In the genomic region with DNA sequence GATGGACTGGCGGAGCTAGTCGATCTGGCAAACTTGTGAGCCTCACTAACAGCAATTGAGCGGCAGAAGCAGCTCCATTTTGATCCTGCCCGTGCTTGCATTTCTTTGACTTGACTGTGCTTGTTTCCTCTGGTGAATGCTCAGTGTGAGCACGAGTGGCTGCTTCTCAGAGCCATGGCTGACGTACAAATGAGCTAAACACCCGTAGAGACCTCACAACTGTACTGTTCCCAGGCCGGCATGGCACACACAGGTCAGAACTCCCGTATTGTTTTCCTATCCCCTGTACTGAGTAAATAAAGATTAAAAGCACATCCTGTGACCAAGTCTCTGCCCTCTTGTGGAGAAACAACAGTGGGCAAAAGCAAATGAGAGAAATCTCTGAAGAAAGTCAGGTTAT, we compare ENCODE assay signal across 22 mouse cellular contexts. TPM values are rescaled to one million over a fixed set of nuclear protein-coding genes. Genes with fewer than 3 reads are reported as not detected.
"Had no signal": no experiment of that assay in that cellular context is flagged by ENCODE, and none has a peak within 500 bp of the region (broad histone marks: within the 10 kb centered on the region; RNA-seq: fewer than 3 reads in every experiment).

No protein-coding gene starts in this region.

- H3K9me3 ChIP-seq: intestine, embryonic 15.5 days; liver, embryonic 12.5 days; liver, embryonic 15.5 days; neural tube, embryonic 13.5 days; stomach, embryonic 15.5 days had no signal

- H3K4me2 ChIP-seq: intestine, embryonic 15.5 days; liver, embryonic 12.5 days; liver, embryonic 15.5 days; lung, embryonic 14.5 days; midbrain, embryonic 13.5 days; neural tube, embryonic 13.5 days; stomach, embryonic 15.5 days had no signal

- DNase-seq: kidney, adult 18-20 months; kidney, adult 9 months; kidney, postnatal 10 days; kidney, postnatal 36 days; layer of hippocampus, postnatal 36 days; lung, embryonic 14.5 days; retina, postnatal 1 day; right cerebral cortex, postnatal 25 days; spleen, adult 18-20 months; thymus, adult 2 months; thymus, postnatal 14 days; thymus, postnatal 4 days had no signal

- H3K27ac ChIP-seq: intestine, embryonic 15.5 days; left cerebral cortex, adult 2 months; liver, embryonic 12.5 days; liver, embryonic 15.5 days; macrophage; midbrain, embryonic 13.5 days; neural tube, embryonic 13.5 days; stomach, embryonic 15.5 days had no signal

- H3K27me3 ChIP-seq: intestine, embryonic 15.5 days; liver, embryonic 12.5 days; liver, embryonic 15.5 days; midbrain, embryonic 13.5 days; neural tube, embryonic 13.5 days; stomach, embryonic 15.5 days had no signal

- H3K36me3 ChIP-seq: intestine, embryonic 15.5 days; liver, embryonic 12.5 days; neural tube, embryonic 13.5 days; stomach, embryonic 15.5 days had no signal

- H3K4me3 ChIP-seq: intestine, embryonic 15.5 days; left cerebral cortex, adult 2 months; liver, embryonic 12.5 days; liver, embryonic 15.5 days; midbrain, embryonic 13.5 days; myocyte; neural tube, embryonic 13.5 days; stomach, embryonic 15.5 days had no signal

- ATAC-seq: intestine, embryonic 15.5 days; liver, embryonic 12.5 days; lung, postnatal 0 days; midbrain, embryonic 13.5 days had no signal

- H3K9ac ChIP-seq: intestine, embryonic 15.5 days; liver, embryonic 12.5 days; liver, embryonic 15.5 days; lung, embryonic 14.5 days; midbrain, embryonic 13.5 days; neural tube, embryonic 13.5 days; stomach, embryonic 15.5 days had no signal

- H3K4me1 ChIP-seq: intestine, embryonic 15.5 days; liver, embryonic 12.5 days; liver, embryonic 15.5 days; midbrain, embryonic 13.5 days; neural tube, embryonic 13.5 days; stomach, embryonic 15.5 days had no signal

RNA-seq across cellular contexts. Expression of gene Tdrd6, which starts 59.5 kb away (rescaled TPM):
- polyA plus RNA-seq: liver, embryonic 12.5 days; liver, embryonic 15.5 days; lung, embryonic 14.5 days; macrophage had no signal
